Mouse (Mus musculus): ENCODE measurements around the gene Lrsam1. TPM values are rescaled to one million over a fixed set of nuclear protein-coding genes. Genes with fewer than 3 reads are reported as not detected.
"Not testable (repeated sequence)": the region's sequence is repeated elsewhere in the genome, so short reads cannot be mapped to it uniquely, and the experiment has no call there.

Gene Lrsam1
- 10 to 100 TPM; 11.5 to 13.5 TPM for total RNA-seq (2021)
- long read RNA-seq, experiment 1, full-length matches to known transcripts = 8 of 12 reads
- long read RNA-seq, experiment 1, partial matches to known transcripts = 1 of 12 reads
- long read RNA-seq, experiment 1, other reads (novel, unspliced or antisense) = 3 of 12 reads
- long read RNA-seq, experiment 2, full-length matches to known transcripts = 9 of 17 reads
- long read RNA-seq, experiment 2, partial matches to known transcripts = 2 of 17 reads
- long read RNA-seq, experiment 2, other reads (novel, unspliced or antisense) = 6 of 17 reads

DNA sequence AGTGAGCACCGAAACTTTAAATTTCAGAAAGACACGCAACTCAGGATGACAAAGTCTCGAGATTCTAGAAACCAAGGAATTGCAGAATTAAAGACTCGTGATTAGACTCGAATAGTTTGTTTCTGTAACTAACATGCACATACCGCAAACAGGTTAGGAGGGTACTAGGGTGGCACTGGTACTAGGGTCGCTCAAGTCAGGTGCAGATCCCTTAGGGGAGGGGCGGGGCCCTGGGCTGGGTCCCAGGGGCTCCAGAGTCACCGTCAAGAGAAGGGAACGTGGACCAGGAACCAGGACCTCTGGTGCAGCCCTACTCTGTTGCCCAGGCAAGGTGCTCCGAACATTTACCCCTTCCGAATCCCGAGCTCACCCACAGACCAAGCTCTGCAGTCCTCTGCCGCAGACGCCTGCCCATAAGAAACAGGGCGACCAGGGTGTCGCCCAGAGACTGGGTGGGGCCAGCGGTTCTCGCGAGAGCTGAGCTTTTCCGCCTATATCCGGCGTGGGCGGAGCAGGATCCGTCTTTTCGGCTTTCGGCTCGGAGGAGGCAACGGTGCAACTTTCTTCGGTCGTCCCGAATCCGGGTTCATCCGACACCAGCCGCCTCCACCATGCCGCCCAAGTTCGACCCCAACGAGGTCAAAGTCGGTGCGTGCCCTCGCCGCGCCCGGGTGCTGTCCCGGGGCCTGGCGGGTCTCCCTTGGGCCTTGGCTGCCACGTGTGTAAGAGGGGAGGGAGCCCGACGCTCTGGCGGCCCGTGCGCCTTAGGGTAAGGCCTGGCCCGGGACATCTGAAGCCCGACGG lies at the start of gene Lrsam1, which contains the start of gene Rpl12:
Gene Lrsam1 (minus strand): TSS at position 423 of the 804 bp plus-strand sequence.
Gene Rpl12 (plus strand): TSS at position 368 of the 804 bp plus-strand sequence.
- peak; percentile 95 for DNase-seq (ENCODE audit: low spot score)

DNA sequence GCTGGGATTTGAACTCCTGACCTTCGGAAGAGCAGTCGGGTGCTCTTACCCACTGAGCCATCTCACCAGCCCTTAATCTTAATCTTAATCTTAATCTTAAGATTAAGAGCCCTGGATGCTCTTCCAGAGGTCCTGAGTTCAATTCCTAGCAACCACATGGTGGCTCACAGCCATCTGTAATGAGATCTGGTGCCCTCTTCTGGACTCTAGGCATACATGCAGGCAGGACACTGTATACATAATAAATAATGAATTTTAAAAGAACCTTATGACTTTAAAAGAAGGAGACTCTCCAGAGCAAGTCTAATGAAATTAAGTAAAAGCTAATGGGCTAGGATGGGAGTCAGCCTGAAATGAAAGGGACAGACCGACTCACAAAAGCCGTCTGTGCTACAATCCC lies 47.6 kb upstream of the Lrsam1 start:
- DNase-seq (ENCODE audit: low spot score) = not testable (repeated sequence)

DNA sequence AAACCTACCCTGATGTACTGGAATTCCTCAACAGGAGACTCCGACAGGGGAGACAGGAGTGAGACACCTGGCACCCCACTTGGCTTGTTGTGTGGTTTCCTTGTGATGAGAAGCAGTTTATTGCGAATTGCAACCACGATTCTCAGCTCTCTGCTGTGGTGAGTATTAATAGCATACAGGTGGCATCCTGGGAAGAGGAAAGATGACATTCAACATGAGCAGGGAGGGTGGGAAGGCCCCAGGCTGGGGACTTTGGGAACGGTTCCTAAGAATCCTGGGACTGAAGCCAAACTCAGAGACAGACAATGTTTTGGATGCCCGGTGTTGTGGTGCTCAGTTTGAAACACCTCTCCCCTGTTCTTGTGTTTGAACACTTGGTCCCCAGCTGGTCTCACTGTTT lies 43.6 kb upstream of the Lrsam1 start:
- DNase-seq (ENCODE audit: low spot score) = no peak

DNA sequence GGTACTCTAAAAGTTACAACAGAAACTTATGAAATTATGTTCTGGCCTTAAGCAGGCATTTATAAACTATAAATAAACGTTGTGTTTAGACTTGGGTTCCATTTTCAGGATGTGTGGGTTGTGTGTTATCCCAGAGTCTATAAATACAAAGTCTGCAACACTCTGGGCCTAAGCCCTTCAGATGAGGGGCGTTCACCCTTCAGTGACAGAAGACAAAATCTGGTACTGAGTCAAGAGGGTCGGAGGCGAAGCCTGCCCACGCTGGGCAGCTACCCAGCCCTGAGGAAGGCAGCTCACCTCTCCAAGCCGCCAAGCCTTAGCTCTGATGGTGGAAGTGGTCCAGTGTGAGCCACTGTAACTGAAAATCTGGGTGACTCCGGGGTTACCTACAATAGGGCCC lies 40.7 kb upstream of the Lrsam1 start:
- no peak for DNase-seq (ENCODE audit: low spot score)

DNA sequence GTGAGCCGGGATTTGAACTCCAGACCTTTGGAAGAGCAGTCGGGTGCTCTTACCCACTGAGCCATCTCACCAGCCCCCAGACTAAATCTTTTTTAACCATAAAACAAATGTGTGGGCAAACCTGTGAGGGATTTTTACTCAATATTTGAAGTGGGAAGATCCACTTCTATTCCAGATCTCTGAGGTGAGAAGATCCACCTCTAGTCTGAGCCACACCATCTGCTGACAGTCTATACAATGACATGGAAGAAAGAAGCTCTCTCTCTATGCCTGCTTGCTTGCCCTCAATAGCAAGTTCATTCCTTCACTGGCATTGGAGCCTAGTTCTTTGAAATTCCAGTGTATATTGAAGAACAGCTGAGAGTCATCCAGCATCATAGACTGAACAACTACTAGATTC lies 38.3 kb upstream of the Lrsam1 start:
- DNase-seq (ENCODE audit: low spot score) = no peak

DNA sequence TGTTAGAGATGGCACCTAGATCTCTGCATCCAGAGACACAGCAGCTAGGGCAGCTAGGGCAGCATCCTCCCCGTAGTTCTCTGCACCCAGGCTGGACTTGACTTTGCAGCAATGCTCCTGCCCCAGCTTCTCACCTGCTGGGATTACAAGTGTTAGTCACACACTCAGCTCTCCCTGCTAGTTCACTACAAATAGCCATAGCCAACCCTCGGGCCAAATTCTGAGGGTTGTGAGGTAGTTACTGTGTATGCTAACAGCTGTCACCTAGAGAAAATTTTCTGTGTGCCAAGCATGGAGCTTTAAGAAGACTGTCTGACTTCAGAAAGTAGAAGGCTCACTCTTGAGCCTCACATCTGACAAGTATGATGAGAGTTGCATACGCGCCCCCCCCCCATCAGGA lies 36.4 kb upstream of the Lrsam1 start:
- DNase-seq (ENCODE audit: low spot score) = no peak

DNA sequence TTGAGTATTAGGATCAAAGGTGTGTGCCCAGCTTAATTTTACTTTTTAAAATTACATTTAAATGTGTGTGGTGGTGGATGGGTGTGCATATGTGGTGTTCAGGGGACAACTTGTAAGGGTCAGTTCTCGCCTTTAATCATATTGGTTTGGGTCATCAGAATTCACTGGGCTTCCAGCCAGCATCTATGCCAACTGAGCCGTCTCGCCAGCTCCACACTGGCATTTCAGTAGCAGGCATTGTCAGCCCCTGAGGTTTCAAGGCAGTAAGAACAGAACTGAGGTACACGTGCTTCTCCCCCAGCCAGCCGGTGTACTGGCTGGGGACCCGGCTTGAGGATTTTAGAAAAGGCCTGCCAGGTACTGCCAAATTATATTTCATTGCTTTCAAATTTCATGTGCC lies 35.7 kb upstream of the Lrsam1 start:
- DNase-seq (ENCODE audit: low spot score) = no peak

DNA sequence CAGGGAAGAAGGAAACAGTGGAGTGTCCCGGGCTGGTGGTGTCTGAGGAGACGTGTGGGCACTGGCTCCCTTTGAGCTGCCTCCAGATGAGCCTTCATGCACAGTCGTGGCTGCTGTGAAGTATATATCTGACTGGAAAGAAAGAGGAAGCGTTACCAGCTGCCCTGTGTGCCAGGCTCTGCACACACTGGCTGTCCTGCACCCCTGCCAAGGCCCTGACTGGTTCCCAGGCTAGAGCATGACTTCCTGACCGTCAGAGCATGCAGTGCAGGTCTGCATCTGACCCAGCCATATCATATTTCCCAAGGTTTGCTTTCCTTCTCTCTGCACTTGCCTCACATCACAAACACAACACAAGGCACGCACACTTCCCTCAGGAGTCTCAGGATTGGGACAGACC lies 30.7 kb upstream of the Lrsam1 start:
- no peak for DNase-seq (ENCODE audit: low spot score)

DNA sequence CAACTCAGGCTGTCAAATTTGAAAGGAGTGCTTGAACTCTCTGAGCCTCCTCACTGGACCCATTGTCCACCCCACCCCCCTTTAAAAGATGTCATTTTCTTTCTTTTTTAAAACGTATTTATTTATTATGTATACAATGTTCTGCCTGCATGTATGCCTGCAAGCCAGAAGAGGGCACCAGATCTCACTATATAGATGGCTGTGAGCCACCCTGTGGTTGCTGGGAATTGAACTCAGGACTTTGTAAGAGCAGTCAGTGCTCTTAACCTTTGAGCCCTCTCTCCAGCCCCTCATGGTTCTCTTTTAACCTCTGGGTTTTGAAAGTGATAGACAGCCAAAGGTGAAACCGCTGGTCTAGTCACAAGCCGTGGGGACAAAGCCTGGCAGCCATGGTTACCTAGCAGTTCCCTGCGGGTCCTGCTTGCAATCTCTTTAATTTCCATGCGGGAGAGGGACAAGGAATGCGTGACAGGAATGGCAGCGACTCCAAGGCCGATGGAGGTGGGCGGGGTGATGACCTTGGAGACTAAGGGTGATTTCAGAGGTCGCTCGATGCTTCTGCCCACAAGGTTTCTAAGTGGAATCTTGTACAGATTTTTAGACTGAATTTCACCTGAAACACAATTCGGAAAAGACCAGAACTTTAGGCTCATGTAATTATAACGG lies 28.9 kb upstream of the Lrsam1 start:
- DNase-seq (ENCODE audit: low spot score) = no peak

DNA sequence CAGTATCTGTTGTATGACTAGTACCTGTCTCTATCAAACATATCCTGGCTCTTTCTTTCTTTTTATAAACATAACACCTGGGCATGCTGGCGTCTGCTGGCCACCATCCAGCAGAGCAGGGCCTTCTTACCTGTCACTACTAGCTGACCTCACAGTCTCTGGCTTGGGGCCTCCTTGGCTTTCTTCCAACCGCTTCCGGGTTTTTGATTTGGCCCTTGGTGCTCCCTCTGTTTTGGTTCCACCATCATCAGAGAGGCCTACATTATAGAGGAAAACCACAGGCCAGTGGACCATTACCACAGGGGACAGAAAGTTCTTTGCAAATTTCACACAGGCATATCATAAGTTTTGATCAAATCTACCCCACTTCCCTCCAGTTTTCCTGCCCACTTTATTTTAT lies 28.0 kb upstream of the Lrsam1 start:
- no peak for DNase-seq (ENCODE audit: low spot score)

DNA sequence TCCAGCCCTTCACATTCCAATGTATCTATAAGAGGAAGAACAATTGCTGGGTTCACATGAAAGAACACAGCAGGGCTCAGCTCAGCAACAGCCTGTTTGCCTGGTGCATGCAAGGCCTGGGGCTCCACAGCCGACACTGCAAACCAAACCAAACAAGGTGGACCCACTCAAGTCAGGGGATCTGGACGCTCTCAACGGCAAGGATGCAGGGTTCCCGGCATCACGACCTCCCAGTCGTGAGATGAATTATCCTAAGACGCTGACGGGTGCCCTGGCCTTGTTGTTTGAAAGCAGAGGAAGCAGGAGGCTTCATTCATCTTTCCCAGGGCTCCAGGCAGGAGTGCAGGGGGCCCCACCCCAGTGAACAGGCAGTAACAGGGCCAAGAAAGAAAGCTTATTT lies 24.4 kb upstream of the Lrsam1 start:
- no peak for DNase-seq (ENCODE audit: low spot score)

DNA sequence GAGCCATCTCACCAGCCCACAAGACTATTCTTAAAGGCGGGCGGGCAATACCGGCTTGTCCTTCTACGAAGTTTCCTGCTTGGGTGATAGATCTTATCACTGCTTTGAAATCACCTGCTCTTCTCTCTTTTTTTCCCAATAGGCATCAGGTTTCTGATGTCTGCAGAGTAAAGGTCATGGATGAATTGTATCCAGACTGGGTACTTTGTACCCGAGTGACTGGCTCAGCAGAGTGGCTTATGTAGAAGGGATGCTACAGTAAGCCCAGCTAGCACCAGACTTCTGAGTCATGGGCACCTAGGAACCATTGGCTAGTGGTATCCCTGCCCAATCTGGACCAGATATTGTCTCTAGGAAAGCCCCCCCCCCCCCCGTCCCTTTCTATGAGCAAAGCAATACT lies 22.2 kb upstream of the Lrsam1 start:
- no peak for DNase-seq (ENCODE audit: low spot score)

DNA sequence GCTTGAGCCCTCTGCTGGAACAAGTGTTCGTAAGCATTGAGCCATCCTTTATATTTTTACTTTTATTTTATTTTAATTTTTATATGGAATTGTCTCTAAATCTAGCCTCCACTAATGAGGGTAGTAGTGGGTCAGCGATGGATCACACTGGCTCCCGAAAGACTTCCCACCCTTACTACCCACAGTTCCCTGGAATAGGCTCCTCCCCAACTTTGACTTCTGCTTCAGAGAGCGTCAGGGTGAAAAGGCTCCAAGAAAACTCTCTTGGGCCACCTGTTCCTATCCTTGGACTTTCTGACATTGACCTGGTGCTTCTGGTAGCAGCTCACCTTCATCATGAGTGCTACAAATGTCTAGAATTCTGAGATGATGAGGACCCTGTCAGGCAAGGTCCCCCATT lies 21.3 kb upstream of the Lrsam1 start:
- no peak for DNase-seq (ENCODE audit: low spot score)

DNA sequence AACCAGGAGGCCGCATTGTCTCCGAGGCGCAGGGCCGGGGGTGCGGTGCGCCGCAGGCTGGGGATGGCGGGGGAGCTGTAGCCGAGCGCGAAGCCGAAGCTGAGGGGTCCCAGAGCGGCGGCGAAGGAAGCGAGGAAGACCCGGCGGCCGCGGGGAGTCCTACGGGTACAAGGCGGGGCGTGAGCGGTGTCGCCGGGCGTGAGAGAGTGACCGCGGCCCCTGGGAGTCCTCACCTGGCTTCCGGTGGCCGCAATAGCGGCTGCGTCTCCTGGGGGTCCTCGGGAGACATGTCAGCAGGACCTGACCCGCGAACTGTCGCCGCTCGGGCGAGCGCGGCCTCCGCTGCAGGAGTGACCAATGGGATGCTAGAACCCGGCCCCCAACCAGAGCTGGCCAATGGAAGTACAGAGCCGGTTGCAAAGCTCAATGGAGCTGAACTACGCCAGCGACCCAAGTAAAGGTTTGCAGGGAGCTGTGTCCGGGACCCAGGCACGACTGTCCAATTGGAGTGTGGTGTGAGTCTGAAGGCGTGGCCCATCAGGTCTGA lies 20.4 kb upstream of the Lrsam1 start, which contains the start of gene Slc2a8:
Gene Slc2a8 (minus strand): TSS at position 359 of the 547 bp plus-strand sequence.
- peak; percentile 93 for DNase-seq (ENCODE audit: low spot score)

DNA sequence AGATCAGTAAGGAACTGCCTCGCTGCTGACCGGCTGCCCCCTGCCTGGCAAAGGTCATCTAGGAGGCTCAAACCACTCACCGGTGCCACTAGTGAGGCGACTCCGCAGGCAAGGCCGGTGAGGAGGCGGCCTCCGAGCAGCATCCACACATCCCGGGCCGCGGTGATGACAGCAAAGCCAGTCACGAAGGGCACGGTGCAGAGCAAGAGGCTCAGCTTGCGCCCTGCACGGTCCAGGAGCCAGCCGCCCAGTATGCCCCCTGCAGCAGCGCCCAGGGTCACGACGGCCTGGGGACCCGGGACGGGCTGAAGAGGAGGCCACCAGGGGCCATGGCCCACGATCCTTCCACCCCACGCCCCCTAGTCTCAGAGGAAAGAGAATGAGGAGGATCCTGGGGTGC lies 19.9 kb upstream of the Lrsam1 start:
- no peak for DNase-seq (ENCODE audit: low spot score)

DNA sequence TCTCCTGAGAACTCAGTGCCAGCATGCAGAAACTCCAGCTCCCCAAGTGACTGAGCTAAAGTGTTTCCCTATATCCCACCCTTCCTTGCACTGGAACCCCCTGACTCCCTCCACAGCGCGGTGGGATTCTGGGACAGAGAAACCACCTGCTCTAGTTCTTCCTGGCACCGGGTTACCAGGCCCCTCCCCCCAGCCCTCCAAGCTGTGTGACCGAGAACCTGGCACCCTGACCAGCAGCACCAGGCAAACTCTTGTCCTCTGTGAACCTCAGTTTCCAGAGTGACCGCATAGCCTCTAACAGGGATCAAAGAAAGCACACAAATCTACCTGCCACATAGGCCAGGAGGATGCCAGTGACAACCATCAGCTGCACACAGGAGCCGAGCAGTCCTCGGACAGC lies 18.3 kb upstream of the Lrsam1 start:
- no peak for DNase-seq (ENCODE audit: low spot score)

DNA sequence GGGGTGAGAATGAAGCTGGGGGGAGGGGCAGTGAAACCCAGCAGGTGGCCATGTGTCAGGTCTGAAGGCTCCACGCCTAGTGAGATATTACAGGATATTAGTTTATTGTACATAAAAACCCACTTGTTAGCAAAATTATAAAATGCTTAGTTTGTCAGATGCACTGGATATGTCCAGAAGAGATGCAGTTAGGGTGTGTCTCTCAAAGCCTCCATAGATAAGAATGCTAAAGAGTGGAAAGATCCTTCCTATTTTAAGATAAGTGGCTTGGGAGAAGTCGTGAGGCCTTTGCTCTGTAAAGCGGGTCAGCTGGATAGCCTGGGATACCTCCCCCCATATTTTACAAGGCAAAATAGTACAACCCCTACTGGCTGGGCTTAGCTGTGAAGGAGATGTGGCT lies 17.3 kb upstream of the Lrsam1 start:
- no peak for DNase-seq (ENCODE audit: low spot score)

DNA sequence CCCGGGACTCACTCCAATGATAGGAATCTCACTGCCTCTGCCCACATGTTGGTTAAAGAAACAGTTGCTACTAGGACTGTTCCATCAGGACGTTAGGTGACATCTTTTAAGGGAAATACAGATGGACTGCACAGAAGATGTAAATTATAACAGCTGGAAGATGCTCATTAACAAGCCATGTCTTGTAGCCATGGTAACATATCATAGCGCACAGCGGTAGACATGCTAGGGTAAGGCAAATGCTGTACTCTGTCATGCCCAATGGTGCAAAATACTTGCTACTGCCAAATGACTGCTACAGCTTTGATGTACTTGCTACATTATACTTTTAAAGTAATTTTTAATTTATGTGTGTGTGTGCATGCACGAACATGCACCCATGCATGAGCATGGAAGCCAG lies 15.7 kb upstream of the Lrsam1 start:
- DNase-seq (ENCODE audit: low spot score) = no peak

DNA sequence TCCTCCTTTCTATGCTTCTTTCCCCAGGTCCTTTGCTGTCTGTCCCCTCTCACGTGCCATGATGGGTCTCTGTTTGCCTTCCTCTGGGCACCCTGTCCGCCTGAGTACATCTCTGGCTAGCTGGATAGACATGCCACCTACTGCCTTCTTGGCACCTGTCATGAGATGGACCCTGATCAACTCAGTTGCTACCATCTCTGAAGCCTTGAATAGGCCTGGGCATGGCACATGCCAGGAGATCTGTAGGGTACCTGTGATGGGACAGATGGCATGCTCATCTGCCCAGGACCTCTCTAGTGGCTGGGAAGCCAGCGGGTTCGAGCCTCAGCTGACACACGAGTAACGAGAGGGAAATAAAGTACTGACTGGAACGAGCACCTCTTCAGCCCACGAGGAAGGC lies 12.8 kb upstream of the Lrsam1 start:
- no peak for DNase-seq (ENCODE audit: low spot score)

DNA sequence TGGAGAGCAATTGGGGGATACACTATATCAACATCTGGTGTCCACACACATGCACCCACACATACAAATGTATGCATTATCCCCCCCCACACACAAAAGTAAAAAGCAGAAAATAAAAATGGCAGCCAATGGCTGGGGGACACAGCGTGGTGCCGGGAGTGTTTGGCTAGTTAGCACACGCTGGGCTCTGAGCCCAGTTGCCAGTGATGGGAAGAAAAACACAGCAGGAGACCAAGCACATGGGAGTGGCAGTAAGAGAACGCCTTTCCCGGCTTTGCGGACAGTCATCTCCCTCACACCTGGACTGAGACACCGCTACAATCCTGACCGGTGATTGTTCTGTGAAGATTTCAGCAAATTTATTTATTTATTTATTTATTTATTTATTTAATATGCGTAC lies 9.8 kb upstream of the Lrsam1 start:
- no peak for DNase-seq (ENCODE audit: low spot score)

DNA sequence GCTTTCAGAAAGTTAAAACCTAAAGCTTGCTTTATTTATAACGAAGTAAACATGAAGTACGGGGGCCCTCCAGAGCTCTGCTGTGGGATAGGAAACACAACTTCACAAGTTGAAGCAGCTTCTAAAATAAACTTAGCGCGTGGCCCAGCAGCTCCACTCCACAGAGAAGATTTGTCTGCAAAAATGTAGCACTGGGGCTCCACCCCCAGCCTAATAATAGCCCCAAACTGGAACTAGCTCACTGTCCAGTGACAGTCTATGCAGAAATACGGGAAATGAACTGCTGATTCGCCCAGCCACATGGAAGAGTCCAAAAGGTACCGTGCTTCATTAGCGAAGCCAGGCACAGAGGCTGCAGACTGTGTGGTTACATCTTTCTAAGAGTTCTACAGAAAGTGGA lies 7.9 kb upstream of the Lrsam1 start:
- DNase-seq (ENCODE audit: low spot score) = peak; percentile 20

DNA sequence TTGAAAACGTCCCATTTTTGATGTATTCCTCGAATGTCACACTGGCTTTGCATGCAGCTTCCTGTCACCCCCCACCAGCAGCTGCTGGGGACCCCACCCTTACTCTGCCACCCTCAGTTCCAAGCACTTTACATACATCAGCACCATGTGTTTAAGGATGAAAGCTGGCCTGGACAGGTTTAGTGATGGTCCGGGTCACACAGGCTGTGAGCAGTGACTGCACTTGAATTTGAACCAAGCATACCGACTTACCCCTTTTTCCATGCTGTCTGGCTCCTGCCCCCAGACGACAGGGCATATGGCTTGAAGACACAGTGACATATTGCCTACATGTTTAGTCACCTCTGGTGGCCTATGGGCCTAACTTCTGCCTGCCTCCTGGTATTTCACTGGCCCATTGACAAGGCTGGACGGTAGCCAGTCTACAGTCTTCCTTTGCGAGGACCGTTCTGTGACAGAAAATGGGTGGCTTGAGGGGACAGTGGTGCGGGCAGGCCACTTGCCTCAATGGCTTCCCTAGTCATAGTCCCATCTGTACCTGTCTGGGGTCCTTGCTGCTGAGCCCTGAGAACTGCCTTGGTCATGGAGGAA lies 6.7 kb upstream of the Lrsam1 start:
- DNase-seq (ENCODE audit: low spot score) = no peak
